Mouse (Mus musculus) kidney, embryonic 14.5 days (tissue): ENCODE measurements at regions not wholly inside any gene's neighbourhood (a gene's known extent, or its start where the extent isn't known, plus 50 kb on each side); places are given as distances from the start of the nearest gene placed in this dataset.

ENCODE experiments used
- ATAC-seq: fragments of 200-750 bp; cut with Nextera tagmentation; 2 replicates; pipeline ENCODE4 v1.8.0; 2017; ENCODE audit warnings: moderate number of reproducible peaks, mild to moderate bottlenecking, moderate TSS enrichment, moderate library complexity; ENCODE audit not compliant: low FRiP score, low TSS enrichment
- H3K27ac ChIP-seq: fragments of 300-500 bp; sonication (generic); 2 replicates; pipeline ENCODE4 v1.5.1; 2014; ENCODE audit warnings: low read depth, mild to moderate bottlenecking, low read length, moderate library complexity, mixed read lengths
- H3K27me3 ChIP-seq: fragments of 300-500 bp; sonication (generic); 2 replicates; pipeline ENCODE4 v1.6.1; 2014; ENCODE audit warnings: mild to moderate bottlenecking, low read length; ENCODE audit not compliant: control insufficient read depth, insufficient read depth
- H3K36me3 ChIP-seq: fragments of 300-500 bp; sonication (generic); 2 replicates; pipeline ENCODE4 v1.6.1; 2014; ENCODE audit warnings: low read length, mixed read lengths; ENCODE audit not compliant: control insufficient read depth, insufficient read depth
- H3K4me1 ChIP-seq: fragments of 300-500 bp; sonication (generic); 2 replicates; pipeline ENCODE4 v1.6.1; 2014; ENCODE audit warnings: low read length, mixed read lengths; ENCODE audit not compliant: control insufficient read depth, insufficient read depth
- H3K4me2 ChIP-seq: fragments of 300-500 bp; sonication (generic); replicated peaks from 2 replicates; pipeline ENCODE4 v1.6.1; 2014; ENCODE audit warnings: low read depth, mild to moderate bottlenecking, low read length
- H3K4me3 ChIP-seq: fragments of 300-500 bp; sonication (generic); 2 replicates; pipeline ENCODE4 v1.5.1; 2014; ENCODE audit warnings: mild to moderate bottlenecking, low read length
- H3K9ac ChIP-seq: fragments of 300-500 bp; sonication (generic); 2 replicates; pipeline ENCODE4 v1.6.1; 2014; ENCODE audit warnings: low read depth, mild to moderate bottlenecking, low read length, moderate library complexity
- H3K9me3 ChIP-seq: fragments of 300-500 bp; sonication (generic); 2 replicates; pipeline ENCODE4 v1.6.1; 2016; ENCODE audit warnings: low read length; ENCODE audit not compliant: control insufficient read depth
- WGBS: fragments of 180-500 bp; shearing (Covaris S2); extraction: QIAGEN DNeasy Blood & Tissue Kit; methylation state at CpG from one replicate; pipeline ENCODE4 v1.1.7; 2014; 5-methylcytosine and 5-hydroxymethylcytosine counted together

DNA sequence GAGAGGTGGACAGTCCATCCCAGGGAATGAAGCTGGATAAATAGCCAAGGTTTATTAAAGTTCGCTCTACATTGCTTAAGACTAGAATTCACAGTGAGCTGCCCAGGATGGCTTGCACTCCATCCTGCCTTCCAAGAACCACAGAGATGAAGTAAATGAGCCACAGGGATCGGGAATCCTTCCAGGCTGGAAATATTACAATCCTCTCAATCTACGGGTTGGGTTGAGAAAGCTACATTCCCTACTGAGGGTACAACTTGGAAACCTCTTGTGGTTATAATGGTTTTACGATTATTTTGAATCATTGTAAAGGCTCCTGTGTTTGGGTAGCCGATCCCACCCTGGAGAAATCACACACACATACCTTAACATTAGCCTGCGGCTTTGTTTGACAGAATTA is 539.9 kb upstream of the Clint1 start:
- Histone ChIP-seq H3K9me3 (no peaks in the 10 kb centered on the region), H3K9ac (no peak overlapping the region), H3K4me3 (no peak overlapping the region), H3K27me3 (no peaks in the 10 kb centered on the region), H3K4me2 (no peak overlapping the region), H3K4me1 (no peaks in the 10 kb centered on the region), H3K36me3 (no peaks in the 10 kb centered on the region), H3K27ac (no peak overlapping the region)
- ATAC-seq, result no peak
- WGBS, result 86% methylated on average over 6 of the region's 6 CpGs

DNA sequence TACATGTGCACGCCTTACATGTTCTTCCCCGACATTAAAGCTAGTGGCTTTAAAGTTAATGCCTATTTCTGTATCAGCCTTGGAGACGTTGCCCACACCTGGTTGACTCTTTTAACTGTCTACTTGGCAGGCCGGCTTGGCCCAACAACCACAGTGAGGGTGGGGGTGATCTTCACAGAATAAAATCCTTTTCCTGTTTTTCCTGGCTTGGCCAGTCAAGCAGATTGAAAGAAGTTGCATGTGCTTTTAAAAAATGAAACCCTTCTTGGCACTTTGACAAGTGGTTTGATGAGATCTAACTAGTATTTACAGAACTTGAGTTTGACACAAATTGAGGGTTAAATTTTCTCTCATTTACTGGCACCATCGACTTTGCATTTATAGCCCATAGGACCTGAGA is 528.1 kb upstream of the Clint1 start:
- H3K9me3 ChIP-seq, result no peaks in the 10 kb centered on the region
- no peaks in the 10 kb centered on the region for H3K27me3 ChIP-seq
- WGBS, result 78% methylated on average over 5 of the region's 5 CpGs
- H3K4me3 ChIP-seq, result no peak overlapping the region
- no peak overlapping the region for H3K27ac ChIP-seq
- H3K4me1 ChIP-seq, result no peaks in the 10 kb centered on the region
- H3K9ac ChIP-seq, result no peak overlapping the region
- no peaks in the 10 kb centered on the region for H3K36me3 ChIP-seq
- H3K4me2 ChIP-seq, result no peak overlapping the region
- ATAC-seq, result no peak

DNA sequence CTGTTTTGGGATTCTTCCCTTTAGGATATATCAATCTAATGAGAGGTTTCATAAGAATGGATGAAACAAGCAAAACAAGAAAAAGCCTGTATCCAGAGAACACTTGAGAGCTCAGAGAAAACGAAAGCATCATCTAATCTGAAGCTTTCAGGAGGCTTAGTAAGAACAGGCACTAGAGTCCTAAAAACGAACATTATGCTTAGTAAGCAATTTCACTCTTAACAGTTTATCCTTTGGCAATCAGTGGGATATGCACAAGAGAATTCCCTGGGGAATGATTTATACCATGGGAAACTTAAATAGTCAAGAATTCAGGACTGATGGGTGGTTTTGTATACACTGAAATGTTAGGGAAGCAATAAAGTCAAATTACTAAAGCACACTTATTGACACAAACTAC is 521.5 kb upstream of the Clint1 start:
- WGBS, result 78% methylated on average over 2 of the region's 2 CpGs
- no peak overlapping the region for H3K9ac ChIP-seq

DNA sequence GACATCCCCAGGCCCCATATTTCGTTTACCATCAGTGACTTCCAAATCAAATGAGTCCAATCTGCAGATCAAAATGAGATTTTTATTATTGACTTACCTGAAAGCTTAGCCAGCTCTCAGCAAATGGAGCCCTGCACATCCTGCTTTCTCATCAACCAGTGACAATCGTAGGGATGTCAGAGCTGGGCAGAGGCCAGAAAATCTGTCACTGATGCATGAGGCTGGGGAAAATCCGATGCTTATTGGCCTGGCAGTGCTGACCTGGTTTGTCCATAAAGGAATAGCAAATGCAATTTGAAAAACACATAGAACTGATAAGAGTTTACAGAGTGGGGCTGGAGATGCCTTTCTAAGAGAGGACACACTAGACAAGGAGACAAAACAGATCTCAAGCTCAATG is 518.1 kb upstream of the Clint1 start:
- no peak overlapping the region for H3K4me2 ChIP-seq
- no peaks in the 10 kb centered on the region for H3K27me3 ChIP-seq
- H3K27ac ChIP-seq, result no peak overlapping the region
- H3K36me3 ChIP-seq, result no peaks in the 10 kb centered on the region
- H3K9ac ChIP-seq, result no peak overlapping the region
- ATAC-seq, result no peak
- H3K4me3 ChIP-seq, result no peak overlapping the region
- no peaks in the 10 kb centered on the region for H3K4me1 ChIP-seq
- WGBS, result 75% methylated on average over 3 of the region's 3 CpGs
- no peaks in the 10 kb centered on the region for H3K9me3 ChIP-seq

More for the DNA sequence above, 521.5 kb upstream of the Clint1 start:
- no peaks in the 10 kb centered on the region for H3K4me1 ChIP-seq
- H3K4me3 ChIP-seq, result no peak overlapping the region
- no peaks in the 10 kb centered on the region for H3K9me3 ChIP-seq
- no peaks in the 10 kb centered on the region for H3K36me3 ChIP-seq
- H3K4me2 ChIP-seq, result no peak overlapping the region
- ATAC-seq, result no peak
- no peak overlapping the region for H3K27ac ChIP-seq
- H3K27me3 ChIP-seq, result no peaks in the 10 kb centered on the region

DNA sequence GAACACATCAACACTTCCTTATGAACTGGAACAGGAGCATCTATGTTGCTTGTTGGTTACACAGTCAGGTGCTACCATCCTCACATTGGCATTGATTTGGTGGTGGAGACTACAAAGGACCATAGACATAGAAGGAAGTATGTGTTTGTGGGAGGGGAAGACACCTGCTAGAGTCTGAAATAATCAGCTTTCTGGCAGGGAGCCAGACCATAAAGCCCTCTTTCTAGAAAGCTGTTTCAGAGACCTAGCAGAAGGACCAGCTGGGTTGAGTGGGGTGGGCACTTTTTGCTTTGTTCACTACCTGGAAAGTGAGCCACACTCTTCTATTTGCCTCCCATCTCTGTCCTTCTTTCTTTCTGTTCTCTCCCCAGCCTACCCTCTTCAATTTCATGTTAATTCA is 502.5 kb upstream of the Clint1 start:
- no peak overlapping the region for H3K4me3 ChIP-seq
- H3K36me3 ChIP-seq, result no peaks in the 10 kb centered on the region
- H3K27me3 ChIP-seq, result no peaks in the 10 kb centered on the region
- H3K4me2 ChIP-seq, result no peak overlapping the region
- no peak overlapping the region for H3K9ac ChIP-seq
- H3K27ac ChIP-seq, result no peak overlapping the region
- no peaks in the 10 kb centered on the region for H3K4me1 ChIP-seq
- ATAC-seq, result no peak
- H3K9me3 ChIP-seq, result no peaks in the 10 kb centered on the region

DNA sequence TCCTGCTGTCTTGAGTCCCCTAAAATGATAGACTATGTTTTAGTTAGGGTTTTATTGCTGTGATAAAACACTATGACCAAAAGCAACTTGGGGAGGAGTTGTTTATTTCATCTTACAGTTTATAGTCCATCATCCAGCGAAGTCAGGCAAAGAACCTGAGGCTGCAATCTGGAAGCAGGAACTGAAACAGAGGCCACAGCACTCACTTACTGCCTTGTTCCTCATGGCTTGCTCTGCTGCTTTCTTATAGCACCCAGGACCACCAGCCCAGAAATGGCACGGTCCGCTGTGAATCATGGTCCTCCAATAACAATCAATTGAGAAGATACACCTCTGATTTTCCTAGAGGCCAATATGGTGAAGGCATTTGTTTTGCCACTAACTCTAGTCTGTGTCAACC is 486.5 kb upstream of the Clint1 start:
- Histone ChIP-seq H3K4me3 (no peak overlapping the region), H3K9me3 (no peaks in the 10 kb centered on the region), H3K4me1 (no peaks in the 10 kb centered on the region), H3K36me3 (no peaks in the 10 kb centered on the region), H3K4me2 (no peak overlapping the region), H3K27ac (no peak overlapping the region), H3K9ac (no peak overlapping the region), H3K27me3 (no peaks in the 10 kb centered on the region)
- no peak for ATAC-seq
- WGBS, result 86% methylated on average over 3 of the region's 3 CpGs

DNA sequence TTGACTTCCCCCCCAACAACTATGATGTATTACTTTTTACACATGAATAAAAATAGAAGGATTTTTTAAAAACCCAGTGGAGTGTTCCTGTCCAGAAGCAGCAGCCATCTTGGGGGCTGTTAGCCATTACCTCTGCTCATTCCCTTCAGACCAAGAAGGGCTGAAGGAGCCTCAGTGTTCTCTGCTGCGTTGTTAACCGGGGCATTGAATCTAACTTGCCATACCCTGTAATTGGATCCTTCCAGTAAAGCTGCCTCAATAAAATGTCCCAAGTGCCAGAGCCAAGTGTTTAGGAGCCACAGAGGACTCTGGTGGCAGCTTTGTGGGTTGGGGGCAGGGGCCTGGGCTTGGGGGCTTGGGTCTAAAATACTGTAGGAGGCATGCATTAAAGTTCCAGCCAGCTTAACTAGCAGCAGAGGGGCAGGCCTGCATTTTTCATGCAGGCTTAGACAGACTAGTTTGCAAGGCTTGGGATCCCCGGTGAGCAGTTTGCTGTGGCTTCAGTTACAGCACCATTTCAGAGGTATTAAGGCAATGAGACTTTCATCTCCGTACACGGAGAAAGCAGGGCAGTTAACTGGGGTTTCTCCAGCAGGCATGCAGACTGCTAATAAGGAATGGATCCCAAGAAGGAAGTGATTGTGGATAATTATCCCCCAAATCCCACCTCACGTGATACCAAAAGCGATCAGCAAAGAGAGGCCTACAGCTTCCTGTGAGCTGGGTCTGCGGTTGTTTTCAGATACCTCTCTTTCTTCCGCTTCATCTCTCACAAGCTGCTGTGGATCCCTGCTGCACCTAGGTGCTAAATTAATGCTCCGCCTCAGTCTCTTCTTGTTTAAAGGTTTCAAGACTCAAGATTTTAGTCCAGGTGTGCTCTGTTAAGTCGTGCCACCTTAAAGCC is 462.4 kb upstream of the Clint1 start:
- Histone ChIP-seq H3K9ac (no peak overlapping the region), H3K4me1 (0 out of 2 replicates have a peak, but pooled peaks cover 5% of the 10 kb centered on the region), H3K4me3 (no peak overlapping the region), H3K9me3 (no peaks in the 10 kb centered on the region), H3K27ac (no peak overlapping the region), H3K36me3 (no peaks in the 10 kb centered on the region), H3K4me2 (no peak overlapping the region), H3K27me3 (no peaks in the 10 kb centered on the region)
- ATAC-seq, result no peak
- 44% methylated on average over 11 of the region's 11 CpGs for WGBS

DNA sequence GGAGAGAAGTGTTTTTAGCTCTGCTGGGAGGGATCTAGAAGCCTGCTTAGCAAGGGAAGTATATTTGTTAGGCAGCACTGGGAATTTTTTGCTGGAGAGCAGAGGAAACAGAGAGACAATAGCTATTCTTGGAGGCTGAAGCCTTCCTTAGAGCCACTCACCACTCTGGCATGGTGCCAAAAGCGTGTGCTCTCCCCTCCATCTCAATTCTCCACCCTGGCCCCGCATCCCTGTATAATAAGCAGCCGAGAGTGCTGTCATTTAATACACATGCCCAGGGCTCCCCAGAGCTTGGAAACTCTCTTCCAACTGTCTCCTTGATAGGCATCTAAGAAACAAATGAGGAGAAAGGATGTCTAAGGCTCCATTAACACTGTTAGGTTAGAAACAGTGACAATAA is 455.8 kb upstream of the Clint1 start:
- 40% methylated on average over 3 of the region's 3 CpGs for WGBS
- Histone ChIP-seq H3K9ac (no peak overlapping the region), H3K36me3 (no peaks in the 10 kb centered on the region), H3K27ac (no peak overlapping the region), H3K27me3 (no peaks in the 10 kb centered on the region), H3K4me3 (no peak overlapping the region), H3K9me3 (no peaks in the 10 kb centered on the region), H3K4me1 (0 out of 2 replicates have a peak, but pooled peaks cover 5% of the 10 kb centered on the region), H3K4me2 (no peak overlapping the region)
- 0 out of 2 replicates have a peak, but pooled peaks have one; percentile 49 for ATAC-seq

DNA sequence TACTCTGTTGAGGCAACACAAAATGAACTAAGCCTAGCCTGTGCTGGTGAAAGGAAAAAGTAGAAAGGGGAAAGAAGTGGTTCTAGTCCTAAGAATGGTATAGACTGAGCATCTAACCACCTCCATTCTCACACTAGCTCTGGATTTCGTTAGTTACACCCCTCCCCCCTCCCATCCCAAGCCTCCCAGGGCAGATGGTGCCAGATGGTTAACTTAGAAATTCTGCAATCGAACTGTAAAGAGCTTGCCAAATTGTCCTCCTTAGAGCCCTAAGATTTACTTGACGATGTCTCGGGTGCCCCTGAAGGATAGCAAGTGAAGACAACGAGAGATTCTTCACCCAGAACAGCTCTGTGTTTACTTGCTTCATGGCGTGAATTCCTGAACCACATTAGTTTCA is 453.7 kb upstream of the Clint1 start:
- WGBS, result 46% methylated on average over 6 of the region's 6 CpGs
- Histone ChIP-seq H3K4me2 (no peak overlapping the region), H3K9me3 (no peaks in the 10 kb centered on the region), H3K27ac (no peak overlapping the region), H3K9ac (no peak overlapping the region), H3K4me3 (no peak overlapping the region), H3K4me1 (0 out of 2 replicates have a peak, but pooled peaks cover 5% of the 10 kb centered on the region), H3K27me3 (no peaks in the 10 kb centered on the region), H3K36me3 (no peaks in the 10 kb centered on the region)
- ATAC-seq, result no peak
